Mouse (Mus musculus): ENCODE results near the gene Nsg2.

- no peak for TF ChIP-seq CTCF (IDR thresholded peaks at IDR 0.05; ENCODE audit: control insufficient read depth, insufficient read depth, low read length)
- TF ChIP-seq POLR2A (IDR thresholded peaks at IDR 0.05; ENCODE audit: borderline replicate concordance, control insufficient read depth, low read depth, low read length) = no peak
These were observed 15.5 kb upstream of the Nsg2 start for GRCm38 (mm10) chr11:31984786-31985185.
